Mouse (Mus musculus): ENCODE measurements around the gene Tceanc2. TPM values are rescaled to one million over a fixed set of nuclear protein-coding genes. Genes with fewer than 3 reads are reported as not detected.

Tceanc2 gene
- total and polyA plus RNA-seq, 3 experiments = 16.5 to 34.8 (median 24.8) TPM

GRCm38 (mm10) chr4:107163341-107163740 lies 15.6 kb downstream of the Tceanc2 start:
- H3K9ac ChIP-seq (ENCODE audit: insufficient read depth, low read depth) = no peak overlapping the region
- peaks cover 0 to 4% of the 10 kb centered on the region in 2 experiments; a peak in 1 of 4 replicates for H3K4me1 ChIP-seq (ENCODE audit: control insufficient read depth in 1 of 2, insufficient read depth in 2 of 2)
- no peak for DNase-seq (ENCODE audit: extremely low read depth)
- H3K27ac ChIP-seq (ENCODE audit: insufficient read depth, low read depth) = no peak overlapping the region
- H3K79me2 ChIP-seq (replicated peaks; ENCODE audit: control insufficient read depth, extremely low read depth, insufficient read depth, poor library complexity, severe bottlenecking) = no peaks in the 10 kb centered on the region
- H3K27me3 ChIP-seq (replicated peaks) = no peaks in the 10 kb centered on the region
- dilution Hi-C loops (cut with MboI; ENCODE audit: extremely low pct_ligation_motif_present, extremely low pct_unique_long_range_greater_than_20kb, low sequenced_read_pairs) (no loop called here), in situ Hi-C loops (cut with MboI; ENCODE audit: low pct_ligation_motif_present, low pct_unique_long_range_greater_than_20kb, low sequenced_read_pairs) (loop anchor here (10.0 to 25.0 kb wide), 2 partner anchors 329 to 526 kb away; no protein-coding TSS in a partner anchor)
- no peak overlapping the region for H3K4me2 ChIP-seq (ENCODE audit: insufficient read depth, low read depth, poor library complexity, severe bottlenecking)
- H3K4me3 ChIP-seq (replicated peaks in 1 of 3; ENCODE audit: low read depth in 2 of 3, low read length in 2 of 3, poor library complexity in 1 of 3) = no peak overlapping the region
- peaks cover 40 to 85% of the 10 kb centered on the region in 2 experiments for H3K36me3 ChIP-seq (replicated peaks in 1 of 2; ENCODE audit: control insufficient read depth in 1 of 2, insufficient read depth in 1 of 2, low read length in 1 of 2)
- TF ChIP-seq IRF4 (IDR thresholded peaks at IDR 0.05; ENCODE audit: low read depth, low read length) (no peak), EP300 (IDR thresholded peaks at IDR 0.05; ENCODE audit: low read length) (no peak), NELFE (IDR thresholded peaks at IDR 0.05; ENCODE audit: low read depth, low read length) (no peak), JUN (IDR thresholded peaks at IDR 0.05; ENCODE audit: insufficient read depth, low read depth, low read length) (no peak), HCFC1 (IDR thresholded peaks at IDR 0.05; ENCODE audit: low read depth, low read length) (no peak), SMC3 (IDR thresholded peaks at IDR 0.05; ENCODE audit: low read depth, low read length) (no peak), SIN3A (IDR thresholded peaks at IDR 0.05; ENCODE audit: low read length) (no peak), TBP (conservative IDR thresholded peaks at IDR 0.05; ENCODE audit: low read depth, low read length) (no peak), ZNF384 (IDR thresholded peaks at IDR 0.05; ENCODE audit: low read depth, low read length) (no peak), POLR2A (IDR thresholded peaks at IDR 0.05; ENCODE audit: low read depth, low read length) (no peak)
- no peaks in the 10 kb centered on the region for H3K9me3 ChIP-seq (replicated peaks; ENCODE audit: low read length)

- Histone ChIP-seq H3K36me3 (replicated peaks in 1 of 2; ENCODE audit: control insufficient read depth in 1 of 2, insufficient read depth in 1 of 2, low read length in 1 of 2) (peaks cover 50 to 94% of the 10 kb centered on the region in 2 experiments), H3K4me3 (replicated peaks in 1 of 3; ENCODE audit: low read depth in 2 of 3, low read length in 2 of 3, poor library complexity in 1 of 3) (no peak overlapping the region), H3K9me3 (replicated peaks; ENCODE audit: low read length) (no peaks in the 10 kb centered on the region), H3K9ac (ENCODE audit: insufficient read depth, low read depth) (no peak overlapping the region), H3K27ac (ENCODE audit: insufficient read depth, low read depth) (no peak overlapping the region), H3K4me2 (ENCODE audit: insufficient read depth, low read depth, poor library complexity, severe bottlenecking) (no peak overlapping the region), H3K79me2 (replicated peaks; ENCODE audit: control insufficient read depth, extremely low read depth, insufficient read depth, poor library complexity, severe bottlenecking) (no peaks in the 10 kb centered on the region), H3K4me1 (ENCODE audit: control insufficient read depth in 1 of 2, insufficient read depth in 2 of 2) (peaks cover 0 to 4% of the 10 kb centered on the region in 2 experiments; a peak in 1 of 4 replicates), H3K27me3 (replicated peaks) (no peaks in the 10 kb centered on the region)
- in situ Hi-C loops (cut with MboI; ENCODE audit: low pct_ligation_motif_present, low pct_unique_long_range_greater_than_20kb, low sequenced_read_pairs) (loop anchor here (10.0 to 25.0 kb wide), 2 partner anchors 325 to 523 kb away; no protein-coding TSS in a partner anchor), dilution Hi-C loops (cut with MboI; ENCODE audit: extremely low pct_ligation_motif_present, extremely low pct_unique_long_range_greater_than_20kb, low sequenced_read_pairs) (no loop called here)
- DNase-seq (ENCODE audit: extremely low read depth) = no peak
- TF ChIP-seq SIN3A (IDR thresholded peaks at IDR 0.05; ENCODE audit: low read length) = no peak
Measured at GRCm38 (mm10) chr4:107160181-107160580, 18.7 kb downstream of the Tceanc2 start.

DNA sequence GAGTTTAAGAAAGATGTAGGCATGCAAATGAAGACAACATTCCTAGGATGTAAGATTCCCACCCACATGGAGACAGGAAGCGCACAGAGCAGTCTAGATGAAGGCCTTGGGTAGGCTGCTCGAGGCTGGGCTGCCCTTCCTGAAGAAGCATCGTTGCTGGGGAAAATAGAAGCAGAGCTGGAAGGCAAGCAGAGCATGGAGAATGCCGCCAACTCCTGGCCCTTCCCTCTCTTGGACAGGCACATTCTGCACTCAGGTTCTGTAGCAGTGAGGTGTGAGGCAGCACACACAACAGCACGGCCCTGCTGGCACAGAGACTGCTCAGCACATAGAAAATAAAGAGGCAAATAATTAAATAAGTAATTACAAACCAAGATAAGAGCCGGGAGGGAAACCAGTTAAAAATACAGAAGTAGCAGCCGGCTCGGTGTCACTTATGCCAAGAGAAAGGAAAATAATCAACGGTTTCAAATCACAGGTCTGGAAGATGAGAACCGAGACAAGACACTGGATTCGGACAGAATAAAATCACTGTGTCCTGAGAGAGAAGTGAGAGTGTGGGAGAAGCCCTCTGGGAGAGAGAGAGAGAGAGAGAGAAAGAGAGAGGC lies 19.6 kb downstream of the Tceanc2 start:
- Histone ChIP-seq H3K9me3 (replicated peaks; ENCODE audit: low read length) (no peaks in the 10 kb centered on the region), H3K27ac (ENCODE audit: insufficient read depth, low read depth) (no peak overlapping the region), H3K4me3 (replicated peaks in 1 of 3; ENCODE audit: low read depth in 2 of 3, low read length in 2 of 3, poor library complexity in 1 of 3) (no peak overlapping the region), H3K27me3 (replicated peaks) (no peaks in the 10 kb centered on the region), H3K9ac (ENCODE audit: insufficient read depth, low read depth) (no peak overlapping the region), H3K4me2 (ENCODE audit: insufficient read depth, low read depth, poor library complexity, severe bottlenecking) (no peak overlapping the region), H3K4me1 (ENCODE audit: control insufficient read depth in 1 of 2, insufficient read depth in 2 of 2) (peaks cover 0 to 1% of the 10 kb centered on the region in 2 experiments; a peak in 1 of 4 replicates), H3K79me2 (replicated peaks; ENCODE audit: control insufficient read depth, extremely low read depth, insufficient read depth, poor library complexity, severe bottlenecking) (no peaks in the 10 kb centered on the region), H3K36me3 (replicated peaks in 1 of 2; ENCODE audit: control insufficient read depth in 1 of 2, insufficient read depth in 1 of 2, low read length in 1 of 2) (peaks cover 53 to 94% of the 10 kb centered on the region in 2 experiments)
- no peak for DNase-seq (ENCODE audit: extremely low read depth)
- dilution Hi-C loops (cut with MboI; ENCODE audit: extremely low pct_ligation_motif_present, extremely low pct_unique_long_range_greater_than_20kb, low sequenced_read_pairs) = no loop called here
- TF ChIP-seq PAX5 (IDR thresholded peaks at IDR 0.05; ENCODE audit: low read length) = no peak
- no peak for TF ChIP-seq EP300 (IDR thresholded peaks at IDR 0.05; ENCODE audit: low read length)
- TF ChIP-seq RAD21 (IDR thresholded peaks at IDR 0.05; ENCODE audit: low read depth, low read length) = no peak
- no peak for TF ChIP-seq E2F4 (IDR thresholded peaks at IDR 0.05; ENCODE audit: insufficient replicate concordance, low read depth, low read length)
- no peak for TF ChIP-seq ZC3H11A (IDR thresholded peaks at IDR 0.05; ENCODE audit: low read depth, low read length)
- TF ChIP-seq KAT2A (IDR thresholded peaks at IDR 0.05; ENCODE audit: insufficient replicate concordance, low read length) = no peak
- no peak for TF ChIP-seq SIN3A (IDR thresholded peaks at IDR 0.05; ENCODE audit: low read length)
- no peak for TF ChIP-seq MXI1 (IDR thresholded peaks at IDR 0.05; ENCODE audit: low read depth, low read length)
- no peak for TF ChIP-seq NRF1 (IDR thresholded peaks at IDR 0.05; ENCODE audit: low read depth, low read length)
- TF ChIP-seq MEF2A (IDR thresholded peaks at IDR 0.05; ENCODE audit: borderline replicate concordance, low read depth, low read length) = no peak
- TF ChIP-seq CHD2 (IDR thresholded peaks at IDR 0.05; ENCODE audit: low read length) = no peak
- no peak for TF ChIP-seq ELF1 (IDR thresholded peaks at IDR 0.05; ENCODE audit: low read depth, low read length)
- no peak for TF ChIP-seq USF2 (conservative IDR thresholded peaks at IDR 0.05; ENCODE audit: low read depth, low read length)
- no peak for TF ChIP-seq NELFE (IDR thresholded peaks at IDR 0.05; ENCODE audit: low read depth, low read length)
- in situ Hi-C loops (cut with MboI; ENCODE audit: low pct_ligation_motif_present, low pct_unique_long_range_greater_than_20kb, low sequenced_read_pairs) = loop anchor here (25.0 kb wide), 1 partner anchor 522 kb away; no protein-coding TSS in a partner anchor

Data from CH12.LX (cell line).